Mouse (Mus musculus): ENCODE measurements around the gene Snrnp70. TPM values are rescaled to one million over a fixed set of nuclear protein-coding genes. Genes with fewer than 3 reads are reported as not detected.

The Snrnp70 gene
- total and polyA plus RNA-seq, 2 experiments, result 43.3 to 101 TPM

GRCm38 (mm10) chr7:45336319-45336718 is 59.2 kb downstream of the Snrnp70 start:
- H3K27me3 ChIP-seq (ENCODE audit: control insufficient read depth, insufficient read depth, low read length), result peaks cover 10% of the 10 kb centered on the region; the same call in 1 of the 2 replicates

DNA sequence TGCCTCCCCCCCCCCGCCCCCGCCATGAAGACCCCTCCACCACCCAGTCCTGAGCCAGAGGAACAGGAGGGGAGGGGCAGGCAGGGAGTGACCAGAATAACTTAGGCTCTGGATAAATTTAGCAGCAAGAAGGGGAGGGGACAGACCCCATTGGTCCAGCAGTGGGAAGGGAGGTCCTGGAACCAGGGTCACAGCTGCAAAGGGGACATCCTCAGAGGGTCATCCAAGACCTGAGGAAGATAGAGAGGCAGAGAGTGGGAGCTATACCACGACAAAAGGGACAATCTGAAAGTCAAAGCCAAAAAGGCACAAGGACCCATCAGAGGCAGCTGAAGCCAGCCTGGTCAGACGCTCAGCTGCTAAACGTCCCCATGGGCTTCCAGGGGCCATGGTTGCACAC is 60.5 kb downstream of the Snrnp70 start, which contains the start of gene Hrc:
Hrc (plus strand) TSS at position 235 of the 400 bp plus-strand sequence.
- Histone ChIP-seq H3K4me3 (ENCODE audit: insufficient read depth, low read depth, low read length) (no peak within 1 kb of the TSS), H3K36me3 (ENCODE audit: control insufficient read depth, insufficient read depth, low read length) (no peaks in the 10 kb centered on the region), H3K79me2 (ENCODE audit: control insufficient read depth, insufficient read depth, low read length) (no peaks in the 10 kb centered on the region), H3K4me1 (ENCODE audit: control insufficient read depth, insufficient read depth, low read length) (no peaks in the 10 kb centered on the region; the same call in 1 of the 2 replicates), H3K27me3 (ENCODE audit: control insufficient read depth, insufficient read depth, low read length) (peaks cover 10% of the 10 kb centered on the region; the same call in 1 of the 2 replicates), H3K27ac (replicated peaks; ENCODE audit: insufficient read depth, low read depth, low read length) (no peak within 1 kb of the TSS), H3K9ac (ENCODE audit: low read depth, low read length) (no peak within 1 kb of the TSS)
- 49% methylated on average over 5 of the region's 5 CpGs for WGBS
- no peak for TF ChIP-seq POLR2A (IDR thresholded peaks at IDR 0.05; ENCODE audit: extremely low read depth, insufficient read depth, low read length)
- TF ChIP-seq CTCF (IDR thresholded peaks at IDR 0.05; ENCODE audit: low read depth, low read length), result no peak
- no peak for DNase-seq (ENCODE audit: extremely low read depth, low read depth, low spot score)

More at GRCm38 (mm10) chr7:45336319-45336718, 59.2 kb downstream of the Snrnp70 start:
- TF ChIP-seq POLR2A (IDR thresholded peaks at IDR 0.05; ENCODE audit: extremely low read depth, insufficient read depth, low read length) (no peak), CTCF (IDR thresholded peaks at IDR 0.05; ENCODE audit: low read depth, low read length) (no peak)
- Histone ChIP-seq H3K4me1 (ENCODE audit: control insufficient read depth, insufficient read depth, low read length) (no peaks in the 10 kb centered on the region; the same call in 1 of the 2 replicates), H3K4me3 (ENCODE audit: insufficient read depth, low read depth, low read length) (no peak overlapping the region), H3K9ac (ENCODE audit: low read depth, low read length) (no peak overlapping the region), H3K79me2 (ENCODE audit: control insufficient read depth, insufficient read depth, low read length) (no peaks in the 10 kb centered on the region), H3K27ac (replicated peaks; ENCODE audit: insufficient read depth, low read depth, low read length) (no peak overlapping the region), H3K36me3 (ENCODE audit: control insufficient read depth, insufficient read depth, low read length) (no peaks in the 10 kb centered on the region)
- no peak for DNase-seq (ENCODE audit: extremely low read depth, low read depth, low spot score)
- whole genome bisulfite sequencing, result 92% methylated on average over 4 of the region's 4 CpGs

- Histone ChIP-seq H3K27me3 (ENCODE audit: control insufficient read depth, insufficient read depth, low read length) (peaks cover 10% of the 10 kb centered on the region; the same call in 1 of the 2 replicates), H3K79me2 (ENCODE audit: control insufficient read depth, insufficient read depth, low read length) (no peaks in the 10 kb centered on the region), H3K36me3 (ENCODE audit: control insufficient read depth, insufficient read depth, low read length) (no peaks in the 10 kb centered on the region), H3K4me3 (ENCODE audit: insufficient read depth, low read depth, low read length) (no peak overlapping the region), H3K4me1 (ENCODE audit: control insufficient read depth, insufficient read depth, low read length) (no peaks in the 10 kb centered on the region; the same call in 1 of the 2 replicates), H3K9ac (ENCODE audit: low read depth, low read length) (no peak overlapping the region), H3K27ac (replicated peaks; ENCODE audit: insufficient read depth, low read depth, low read length) (no peak overlapping the region)
- no peak for DNase-seq (ENCODE audit: extremely low read depth, low read depth, low spot score)
- 71% methylated on average over 3 of the region's 3 CpGs for WGBS
- TF ChIP-seq CTCF (IDR thresholded peaks at IDR 0.05; ENCODE audit: low read depth, low read length), result no peak
- no peak for TF ChIP-seq POLR2A (IDR thresholded peaks at IDR 0.05; ENCODE audit: extremely low read depth, insufficient read depth, low read length)
Observed at GRCm38 (mm10) chr7:45334605-45335004, 60.9 kb downstream of the Snrnp70 start.

DNA sequence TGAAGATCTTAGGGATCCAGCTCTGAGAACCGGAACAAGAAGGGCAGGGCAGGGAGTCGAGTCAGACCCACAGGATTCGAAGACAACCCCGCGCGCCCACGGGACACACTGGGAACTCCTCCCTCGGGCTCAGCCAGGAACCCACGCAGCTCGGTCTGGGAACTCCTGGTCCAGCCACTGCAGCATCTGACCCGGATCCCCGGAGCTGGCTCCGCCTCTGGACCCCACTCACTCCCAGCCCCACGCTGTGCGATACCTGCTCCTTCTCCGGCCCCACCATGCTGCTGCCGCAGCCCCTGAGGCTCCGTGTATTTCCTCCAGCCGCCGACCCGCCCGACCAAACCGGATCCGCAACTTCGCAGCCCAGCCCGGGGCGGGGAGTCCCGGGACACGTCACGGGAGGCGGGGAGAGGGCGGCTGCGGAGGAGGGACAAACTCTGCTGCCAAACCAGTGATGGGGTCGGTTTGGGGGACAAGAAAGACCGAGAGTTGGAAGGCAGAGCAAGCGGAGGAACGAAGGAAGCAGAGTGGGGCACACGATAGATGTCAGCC is 62.0 kb downstream of the Snrnp70 start, which contains the start of gene Trpm4:
Trpm4 (minus strand) TSS at position 350 of the 552 bp plus-strand sequence.
- no peak for DNase-seq (ENCODE audit: extremely low read depth, low read depth, low spot score)
- H3K4me1 ChIP-seq (ENCODE audit: control insufficient read depth, insufficient read depth, low read length), result no peaks in the 10 kb centered on the region; the same call in 1 of the 2 replicates
- peak within 1 kb of the TSS; percentile 69 for H3K4me3 ChIP-seq (ENCODE audit: insufficient read depth, low read depth, low read length)
- H3K27me3 ChIP-seq (ENCODE audit: control insufficient read depth, insufficient read depth, low read length), result peaks cover 4% of the 10 kb centered on the region; the same call in 1 of the 2 replicates
- H3K79me2 ChIP-seq (ENCODE audit: control insufficient read depth, insufficient read depth, low read length), result no peaks in the 10 kb centered on the region
- WGBS, result 2% methylated on average over 38 of the region's 38 CpGs
- 0 out of 2 replicates have a peak, but pooled peaks have one; percentile 17 for TF ChIP-seq POLR2A (IDR thresholded peaks at IDR 0.05; ENCODE audit: extremely low read depth, insufficient read depth, low read length)
- TF ChIP-seq CTCF (IDR thresholded peaks at IDR 0.05; ENCODE audit: low read depth, low read length), result no peak
- no peaks in the 10 kb centered on the region for H3K36me3 ChIP-seq (ENCODE audit: control insufficient read depth, insufficient read depth, low read length)
- H3K27ac ChIP-seq (replicated peaks; ENCODE audit: insufficient read depth, low read depth, low read length), result no peak within 1 kb of the TSS
- peak within 1 kb of the TSS; percentile 72 for H3K9ac ChIP-seq (ENCODE audit: low read depth, low read length)

GRCm38 (mm10) chr7:45332685-45333425 is 62.7 kb downstream of the Snrnp70 start:
- no peaks in the 10 kb centered on the region for H3K27me3 ChIP-seq (ENCODE audit: control insufficient read depth, insufficient read depth, low read length)
- H3K4me3 ChIP-seq (ENCODE audit: insufficient read depth, low read depth, low read length), result peak overlapping the region; percentile 69
- peak overlapping the region; percentile 72 for H3K9ac ChIP-seq (ENCODE audit: low read depth, low read length)
- H3K36me3 ChIP-seq (ENCODE audit: control insufficient read depth, insufficient read depth, low read length), result no peaks in the 10 kb centered on the region
- 3% methylated on average over 22 of the region's 22 CpGs for WGBS
- no peaks in the 10 kb centered on the region; the same call in 1 of the 2 replicates for H3K4me1 ChIP-seq (ENCODE audit: control insufficient read depth, insufficient read depth, low read length)
- no peaks in the 10 kb centered on the region for H3K79me2 ChIP-seq (ENCODE audit: control insufficient read depth, insufficient read depth, low read length)
- TF ChIP-seq CTCF (IDR thresholded peaks at IDR 0.05; ENCODE audit: low read depth, low read length) (no peak), POLR2A (IDR thresholded peaks at IDR 0.05; ENCODE audit: extremely low read depth, insufficient read depth, low read length) (no peak)
- DNase-seq (ENCODE audit: extremely low read depth, low read depth, low spot score), result peak; percentile 20
- no peak overlapping the region for H3K27ac ChIP-seq (replicated peaks; ENCODE audit: insufficient read depth, low read depth, low read length)
